In the genomic region with DNA sequence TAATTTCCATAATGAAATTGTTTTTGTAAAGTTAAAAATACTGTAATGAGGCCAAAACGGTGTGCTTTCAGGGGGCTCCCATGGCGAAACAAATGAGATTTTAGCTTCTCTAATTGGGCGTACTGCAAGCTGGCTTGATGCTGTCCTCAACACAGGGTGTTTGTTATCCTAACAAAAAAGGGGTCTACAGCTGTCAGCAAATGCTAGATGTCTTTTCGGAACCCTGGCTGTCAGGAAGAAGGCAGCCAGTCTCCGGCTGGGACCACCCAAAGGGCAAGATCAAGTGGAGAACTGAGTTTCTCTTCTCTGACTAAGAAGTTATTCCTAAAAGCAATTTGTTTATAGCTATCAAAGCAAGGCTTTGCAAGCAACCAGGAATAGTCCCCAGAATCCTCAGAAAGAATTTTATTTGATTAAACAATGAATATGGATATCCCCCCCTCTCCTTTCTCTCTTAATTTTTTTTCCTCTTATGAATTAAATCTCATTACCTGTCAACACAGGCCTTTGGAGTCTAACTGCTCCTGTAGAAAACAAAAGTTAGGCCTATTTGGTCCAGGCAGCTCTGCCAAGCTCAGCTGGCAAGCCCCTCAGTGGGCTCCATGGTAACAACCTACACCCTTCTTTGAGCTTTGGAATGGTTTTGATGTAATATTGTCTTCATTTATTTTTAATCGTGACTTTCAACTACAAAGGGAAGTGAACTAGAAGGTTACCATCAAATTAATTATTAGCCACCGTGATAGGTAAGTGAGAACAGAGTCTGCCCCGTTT, we compare ENCODE assay signal across 16 mouse cellular contexts.
DNase-seq lines count a peak whose midpoint lies in the region; ATAC-seq lines count a peak whose summit lies in the region.
"Had no signal": no experiment of that assay in that cellular context is flagged by ENCODE, and none has a peak within 500 bp of the region (broad histone marks: within the 10 kb centered on the region; RNA-seq: fewer than 3 reads in every experiment).

No protein-coding gene starts in this region.

- no peak overlapping the region for H3K27ac ChIP-seq in embryonic facial prominence, embryonic 14.5 days (replicated peaks; ENCODE audit: low read depth, low read length)
- H3K27ac ChIP-seq in hindbrain, embryonic 12.5 days: no peak overlapping the region
- H3K27ac ChIP-seq: kidney, postnatal 0 days; limb, embryonic 12.5 days had no signal

- 48% methylated on average over 8 of the region's 8 CpGs for WGBS in embryonic facial prominence, embryonic 14.5 days
- WGBS in hindbrain, embryonic 12.5 days: 26% methylated on average over 8 of the region's 8 CpGs

- no peaks in the 10 kb centered on the region for H3K27me3 ChIP-seq in embryonic facial prominence, embryonic 14.5 days (replicated peaks; ENCODE audit: control insufficient read depth, insufficient read depth, low read length)
- H3K27me3 ChIP-seq in hindbrain, embryonic 12.5 days: no peaks in the 10 kb centered on the region
- H3K27me3 ChIP-seq: CH12.LX; limb, embryonic 12.5 days had no signal

- H3K4me3 ChIP-seq in embryonic facial prominence, embryonic 14.5 days (ENCODE audit: low read depth, low read length): no peak overlapping the region
- no peak overlapping the region for H3K4me3 ChIP-seq in hindbrain, embryonic 12.5 days
- H3K4me3 ChIP-seq: limb, embryonic 12.5 days had no signal

- intact Hi-C loops in gastrocnemius, postnatal 14 days (cut with DNase I; ENCODE audit: low total_unique reads): no loop called here

- no peak overlapping the region for H3K4me2 ChIP-seq in embryonic facial prominence, embryonic 14.5 days (ENCODE audit: low read depth, low read length)
- no peak overlapping the region for H3K4me2 ChIP-seq in hindbrain, embryonic 12.5 days (replicated peaks)
- H3K4me2 ChIP-seq: limb, embryonic 12.5 days had no signal

- H3K4me1 ChIP-seq in embryonic facial prominence, embryonic 14.5 days (ENCODE audit: control insufficient read depth, insufficient read depth, low read length): no peaks in the 10 kb centered on the region
- H3K4me1 ChIP-seq in hindbrain, embryonic 12.5 days: peaks cover 3% of the 10 kb centered on the region; the same call in 1 of the 2 replicates

- no peaks in the 10 kb centered on the region for H3K9me3 ChIP-seq in embryonic facial prominence, embryonic 14.5 days (ENCODE audit: control insufficient read depth, low read length)
- H3K9me3 ChIP-seq in hindbrain, embryonic 12.5 days (replicated peaks): no peaks in the 10 kb centered on the region
- H3K9me3 ChIP-seq: limb, embryonic 12.5 days had no signal

- no peak for ATAC-seq in embryonic facial prominence, embryonic 14.5 days (ENCODE audit: low read depth)
- peak; percentile 67; the same call in 1 of the 2 replicates for ATAC-seq in hindbrain, embryonic 12.5 days (ENCODE audit: low FRiP score)
- ATAC-seq in megakaryocyte progenitor cell, adult 5-6 weeks (replicated peaks; ENCODE audit: poor library complexity): no peak
- ATAC-seq: liver, postnatal 0 days had no signal

- peak; percentile 36 for DNase-seq in embryo, embryonic 10.5 days (ENCODE audit: low spot score)
- peak; percentile 43 for DNase-seq in embryonic facial prominence, embryonic 14.5 days (ENCODE audit: low spot score)
- DNase-seq in layer of hippocampus, postnatal 36 days: peak; percentile 29 to 45
- DNase-seq in gastrocnemius, postnatal 14 days: no peak
- DNase-seq in heart, adult 11 months: no peak
- DNase-seq in ovary, postnatal 14 days (ENCODE audit: low spot score): no peak
- DNase-seq: adrenal gland, adult 8-10 months; heart, adult 18-20 months; heart, postnatal 4 days; liver, postnatal 0 days; thymus, adult 2 months had no signal

- H3K9ac ChIP-seq in embryonic facial prominence, embryonic 14.5 days (ENCODE audit: low read depth, low read length): no peak overlapping the region
- no peak overlapping the region for H3K9ac ChIP-seq in hindbrain, embryonic 12.5 days
- H3K9ac ChIP-seq: limb, embryonic 12.5 days; liver, postnatal 0 days had no signal

- no peaks in the 10 kb centered on the region for H3K36me3 ChIP-seq in embryonic facial prominence, embryonic 14.5 days (ENCODE audit: control insufficient read depth, insufficient read depth, low read length)
- no peaks in the 10 kb centered on the region for H3K36me3 ChIP-seq in hindbrain, embryonic 12.5 days
- H3K36me3 ChIP-seq: limb, embryonic 12.5 days had no signal

Comparison
In these comparisons a context has a peak if more than half of its experiments do, and no peak if none do; other contexts are left out.
1. DNase-seq: peak in embryo, embryonic 10.5 days (single experiment), embryonic facial prominence, embryonic 14.5 days (single experiment) and layer of hippocampus, postnatal 36 days (2 of 2); none in gastrocnemius, postnatal 14 days (single experiment), heart, adult 11 months (single experiment) and ovary, postnatal 14 days (single experiment).